Mouse (Mus musculus) embryonic facial prominence, embryonic 14.5 days (tissue): Measurements from ENCODE around the gene March1. TPM values are rescaled to one million over a fixed set of nuclear protein-coding genes. Genes with fewer than 3 reads are reported as not detected.
A peak's percentile ranks its signal among the peaks of the same experiment; 100 is the strongest.

Source experiments
- ATAC-seq: fragments of 200-750 bp; cut with Nextera tagmentation; 2 replicates; pipeline ENCODE4 v1.8.0; 2017; ENCODE audit warnings: low read depth, moderate number of reproducible peaks, moderate TSS enrichment
- DNase-seq: peaks from one replicate; pipeline ENCODE4 v3.0.0-alpha.2; 2015; ENCODE audit warnings: low spot score
- H3K27ac ChIP-seq: fragments of 300-500 bp; sonication (generic); replicated peaks from 2 replicates; pipeline ENCODE4 v1.5.1; 2014; ENCODE audit warnings: low read depth, mild to moderate bottlenecking, low read length, moderate library complexity
- H3K27me3 ChIP-seq: fragments of 300-500 bp; sonication (generic); replicated peaks from 2 replicates; pipeline ENCODE4 v1.6.1; 2014; ENCODE audit warnings: low read length; ENCODE audit not compliant: control insufficient read depth, insufficient read depth
- H3K36me3 ChIP-seq: fragments of 300-500 bp; sonication (generic); 2 replicates; pipeline ENCODE4 v1.6.1; 2014; ENCODE audit warnings: low read length, mixed read lengths; ENCODE audit not compliant: control insufficient read depth, insufficient read depth
- H3K4me1 ChIP-seq: fragments of 300-500 bp; sonication (generic); 2 replicates; pipeline ENCODE4 v1.6.1; 2014; ENCODE audit warnings: antibody characterized with exemption, low read length; ENCODE audit not compliant: control insufficient read depth, insufficient read depth
- H3K4me2 ChIP-seq: fragments of 300-500 bp; sonication (generic); 2 replicates; pipeline ENCODE4 v1.6.1; 2014; ENCODE audit warnings: low read depth, mild to moderate bottlenecking, low read length, moderate library complexity, mixed read lengths
- H3K4me3 ChIP-seq: fragments of 300-500 bp; sonication (generic); 2 replicates; pipeline ENCODE4 v1.5.1; 2014; ENCODE audit warnings: low read depth, mild to moderate bottlenecking, low read length
- H3K9ac ChIP-seq: fragments of 300-500 bp; sonication (generic); 2 replicates; pipeline ENCODE4 v1.6.1; 2014; ENCODE audit warnings: low read depth, mild to moderate bottlenecking, low read length, moderate library complexity, mixed read lengths
- H3K9me3 ChIP-seq: fragments of 300-500 bp; sonication (generic); 2 replicates; pipeline ENCODE4 v1.6.1; 2016; ENCODE audit warnings: low read length; ENCODE audit not compliant: control insufficient read depth
- WGBS: fragments of 180-500 bp; shearing (Covaris S2); extraction: QIAGEN DNeasy Blood & Tissue Kit; methylation state at CpG from one replicate; pipeline ENCODE4 v1.1.7; 2014; 5-methylcytosine and 5-hydroxymethylcytosine counted together
- polyA plus RNA-seq: library from polyadenylated mRNA; unstranded; fragments of >200 nt; fragmentation: Nextera tagmentation; extraction: Ambion mirVana; gene quantifications from 2 replicates; pipeline ENCODE4 v1.2.1, GENCODE M21; 2014

Gene March1
- polyA plus RNA-seq, 1 experiment from 2014 or later = 1.1 TPM

- WGBS = 72% methylated on average over 2 of the region's 2 CpGs
- no peaks in the 10 kb centered on the region for H3K9me3 ChIP-seq
- H3K27me3 ChIP-seq = no peaks in the 10 kb centered on the region
- ATAC-seq = no peak
- DNase-seq = no peak
- H3K4me1 ChIP-seq = no peaks in the 10 kb centered on the region
- no peaks in the 10 kb centered on the region for H3K36me3 ChIP-seq
- H3K27ac ChIP-seq = no peak overlapping the region
- no peak overlapping the region for H3K9ac ChIP-seq
- no peak overlapping the region for H3K4me3 ChIP-seq
- H3K4me2 ChIP-seq = no peak overlapping the region
Measured at GRCm38 (mm10) chr8:65661885-65662284, 44.2 kb downstream of the March1 start.

GRCm38 (mm10) chr8:65665786-65666185 is 48.1 kb downstream of the March1 start:
- Histone ChIP-seq H3K4me1 (no peaks in the 10 kb centered on the region), H3K27me3 (no peaks in the 10 kb centered on the region), H3K9ac (no peak overlapping the region), H3K4me3 (no peak overlapping the region), H3K9me3 (no peaks in the 10 kb centered on the region), H3K4me2 (no peak overlapping the region), H3K36me3 (no peaks in the 10 kb centered on the region), H3K27ac (no peak overlapping the region)
- ATAC-seq (no peak), DNase-seq (no peak)
- 76% methylated on average over 2 of the region's 2 CpGs for WGBS

GRCm38 (mm10) chr8:65743066-65743465 is 125.4 kb downstream of the March1 start:
- H3K36me3 ChIP-seq = no peaks in the 10 kb centered on the region
- H3K9ac ChIP-seq = no peak overlapping the region
- no peak for ATAC-seq
- DNase-seq = no peak
- H3K27me3 ChIP-seq = no peaks in the 10 kb centered on the region
- H3K4me2 ChIP-seq = no peak overlapping the region
- no peaks in the 10 kb centered on the region for H3K9me3 ChIP-seq
- H3K4me3 ChIP-seq = no peak overlapping the region
- H3K27ac ChIP-seq = no peak overlapping the region
- H3K4me1 ChIP-seq = no peaks in the 10 kb centered on the region

- Histone ChIP-seq H3K4me2 (no peak overlapping the region), H3K27ac (no peak overlapping the region), H3K4me3 (no peak overlapping the region), H3K4me1 (no peaks in the 10 kb centered on the region), H3K9ac (no peak overlapping the region), H3K27me3 (no peaks in the 10 kb centered on the region), H3K36me3 (no peaks in the 10 kb centered on the region), H3K9me3 (no peaks in the 10 kb centered on the region)
- no peak for ATAC-seq
- DNase-seq = no peak
- 75% methylated on average over 2 of the region's 2 CpGs for WGBS
Measured at GRCm38 (mm10) chr8:65775815-65776214, 158.1 kb downstream of the March1 start.

DNA sequence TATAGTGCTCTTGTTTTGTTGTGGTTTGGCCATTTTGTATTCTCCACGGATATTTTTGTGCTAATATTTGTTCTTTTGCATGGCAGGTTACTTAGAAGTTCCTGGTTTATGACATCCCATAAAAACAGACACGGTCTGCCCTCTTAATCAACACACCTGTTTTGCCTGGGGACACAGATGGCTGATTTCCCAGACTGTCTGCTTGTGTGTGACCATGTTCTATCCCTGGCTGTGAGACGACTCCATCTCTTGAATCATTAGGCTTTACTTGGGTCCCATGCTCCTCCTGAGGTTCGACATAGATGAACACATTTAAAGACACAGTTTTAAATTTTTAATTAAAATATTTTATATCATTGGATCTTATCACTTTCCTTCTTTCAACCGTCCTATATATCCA is 163.5 kb downstream of the March1 start:
- no peak overlapping the region for H3K4me3 ChIP-seq
- H3K36me3 ChIP-seq = no peaks in the 10 kb centered on the region
- H3K4me2 ChIP-seq = no peak overlapping the region
- H3K9me3 ChIP-seq = no peaks in the 10 kb centered on the region
- H3K4me1 ChIP-seq = no peaks in the 10 kb centered on the region
- no peak overlapping the region for H3K9ac ChIP-seq
- DNase-seq (peak; percentile 1), ATAC-seq (no peak)
- 55% methylated on average over 5 of the region's 5 CpGs for WGBS
- no peak overlapping the region for H3K27ac ChIP-seq
- H3K27me3 ChIP-seq = no peaks in the 10 kb centered on the region

- Histone ChIP-seq H3K27ac (no peak overlapping the region), H3K4me1 (no peaks in the 10 kb centered on the region), H3K4me3 (no peak overlapping the region), H3K27me3 (no peaks in the 10 kb centered on the region), H3K9ac (no peak overlapping the region), H3K4me2 (no peak overlapping the region), H3K36me3 (no peaks in the 10 kb centered on the region), H3K9me3 (no peaks in the 10 kb centered on the region)
- 80% methylated on average over 2 of the region's 2 CpGs for WGBS
- DNase-seq (no peak), ATAC-seq (no peak)
Measured at GRCm38 (mm10) chr8:65812971-65813370, 195.3 kb downstream of the March1 start.

DNA sequence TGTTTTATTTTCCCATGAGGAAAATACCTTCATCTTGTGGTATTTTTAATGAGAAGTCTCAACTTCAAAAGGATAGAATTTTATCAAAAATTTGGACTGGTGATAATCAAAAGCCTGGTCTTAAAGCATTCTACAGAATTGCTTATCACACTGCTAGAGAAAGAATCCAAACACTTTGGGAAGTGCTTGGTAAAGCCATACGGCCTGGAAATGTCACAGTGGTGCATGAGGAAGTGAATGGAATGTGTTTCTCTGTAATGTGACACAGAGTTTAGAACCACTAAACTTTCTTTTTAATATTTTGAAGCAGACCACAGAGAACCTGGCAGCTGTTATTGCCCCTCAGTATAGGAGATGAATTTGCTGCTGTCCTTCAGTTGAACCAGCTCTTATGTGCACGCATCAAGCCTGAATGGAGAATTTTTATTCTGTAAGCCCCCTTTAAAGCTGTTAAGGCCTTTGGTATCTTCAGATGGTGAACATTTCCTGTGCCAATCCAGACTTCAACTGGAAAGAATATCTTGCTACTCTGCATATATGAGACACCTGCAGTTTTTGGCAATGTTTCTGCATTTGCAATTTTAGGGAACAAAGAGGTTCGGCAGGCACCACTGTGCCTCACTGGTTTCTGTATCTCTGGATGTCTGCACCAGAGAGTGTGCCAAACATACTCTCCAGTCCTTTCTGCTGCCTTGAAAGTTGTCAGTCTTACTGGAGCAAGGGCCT is 304.8 kb downstream of the March1 start:
- DNase-seq = peak; percentile 1
- Histone ChIP-seq H3K27me3 (no peaks in the 10 kb centered on the region), H3K4me1 (no peaks in the 10 kb centered on the region), H3K36me3 (no peaks in the 10 kb centered on the region), H3K4me2 (no peak overlapping the region), H3K27ac (no peak overlapping the region), H3K4me3 (no peak overlapping the region), H3K9ac (no peak overlapping the region), H3K9me3 (no peaks in the 10 kb centered on the region)
- 72% methylated on average over 3 of the region's 3 CpGs for WGBS
- no peak for ATAC-seq

DNA sequence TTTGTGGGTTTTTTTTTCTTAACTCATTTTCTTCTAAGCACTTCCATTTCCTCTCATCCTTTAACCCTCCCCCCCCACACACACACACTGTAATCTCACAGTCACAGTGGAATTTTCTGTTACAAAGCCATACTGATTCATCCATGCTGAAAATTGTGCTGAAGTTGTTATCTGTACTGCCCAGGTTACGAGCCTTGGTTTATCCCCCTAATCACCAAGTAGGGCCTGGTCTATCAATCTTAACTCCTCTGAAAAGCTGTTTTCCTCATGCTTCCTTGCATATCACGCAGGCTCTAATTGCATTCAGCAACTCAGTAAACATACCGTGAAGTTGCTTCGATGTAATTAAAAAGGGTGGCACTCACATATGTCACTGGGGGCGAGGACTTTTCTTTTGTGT is 339.2 kb downstream of the March1 start:
- no peaks in the 10 kb centered on the region for H3K36me3 ChIP-seq
- no peak overlapping the region for H3K4me3 ChIP-seq
- ATAC-seq (no peak), DNase-seq (no peak)
- no peaks in the 10 kb centered on the region for H3K4me1 ChIP-seq
- 50% methylated on average over 5 of the region's 5 CpGs for WGBS
- no peak overlapping the region for H3K9ac ChIP-seq
- H3K27ac ChIP-seq = no peak overlapping the region
- no peak overlapping the region for H3K4me2 ChIP-seq
- H3K27me3 ChIP-seq = no peaks in the 10 kb centered on the region
- H3K9me3 ChIP-seq = no peaks in the 10 kb centered on the region

- DNase-seq (no peak), ATAC-seq (no peak)
- no peaks in the 10 kb centered on the region for H3K9me3 ChIP-seq
- no peak overlapping the region for H3K9ac ChIP-seq
- no peaks in the 10 kb centered on the region for H3K36me3 ChIP-seq
- H3K4me1 ChIP-seq = no peaks in the 10 kb centered on the region
- H3K27me3 ChIP-seq = no peaks in the 10 kb centered on the region
- no peak overlapping the region for H3K4me2 ChIP-seq
- H3K4me3 ChIP-seq = no peak overlapping the region
- no peak overlapping the region for H3K27ac ChIP-seq
Measured at GRCm38 (mm10) chr8:65957492-65957891, 339.8 kb downstream of the March1 start.
